Mouse (Mus musculus): ENCODE measurements around the gene Cdc42ep4.

Gene Cdc42ep4

DNA sequence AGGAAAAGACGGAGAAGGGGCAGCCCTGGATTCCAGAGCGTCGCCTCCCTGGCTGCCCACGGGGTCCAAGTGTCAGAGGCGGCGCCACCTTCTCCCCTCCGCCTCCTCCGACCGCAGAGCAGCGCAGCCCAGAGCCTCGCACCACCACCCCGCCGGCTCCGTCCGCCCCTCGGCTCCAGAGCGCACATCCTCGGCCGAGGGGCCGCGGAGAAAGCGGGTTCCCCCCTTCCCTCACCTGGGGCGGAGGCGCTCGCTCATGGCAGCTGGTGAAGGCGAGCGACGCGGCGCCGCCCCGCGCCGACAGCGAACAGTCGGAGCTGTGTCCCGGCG, 68.1 kb downstream of the Cdc42ep4 start:
- DNase-seq (ENCODE audit: low spot score in 2 of 2): no peak

DNA sequence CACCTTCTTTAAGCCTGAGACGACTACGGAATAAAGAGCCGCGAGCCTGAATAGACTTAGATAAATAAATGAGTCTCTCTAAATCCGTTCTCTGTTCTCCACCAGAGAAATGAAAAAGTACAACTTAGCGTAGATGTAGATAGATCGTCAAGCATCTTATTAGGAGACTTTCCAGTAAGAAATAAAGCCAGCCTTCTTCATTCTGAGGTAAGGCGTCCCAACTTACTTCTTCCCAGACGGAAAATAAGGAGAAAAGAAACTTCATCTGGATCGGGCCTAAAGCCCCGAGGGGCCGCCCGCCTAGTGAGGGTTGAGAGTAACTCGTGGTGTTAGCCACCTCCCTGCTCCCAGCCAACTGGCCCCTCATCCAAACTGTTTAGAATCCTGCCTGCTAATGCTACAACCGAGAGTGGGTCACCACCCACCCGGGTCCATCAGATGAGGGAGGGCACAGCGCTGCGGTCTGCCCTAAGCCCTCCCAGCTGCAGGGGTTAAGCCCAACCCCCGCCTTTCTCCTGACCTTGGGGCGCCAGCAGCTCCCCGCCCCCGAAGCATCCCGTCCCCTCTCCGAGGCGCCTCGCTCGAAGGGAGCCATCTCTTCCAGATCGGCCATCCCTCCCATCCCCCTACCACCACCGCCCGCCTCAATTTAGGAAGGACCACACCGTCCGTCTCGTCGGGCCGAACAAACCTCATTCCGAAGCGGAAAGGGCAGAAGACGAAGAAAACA, 68.6 kb downstream of the Cdc42ep4 start:
- DNase-seq (ENCODE audit: low spot score in 2 of 2): peak in 1 of 2 experiments; percentile 15

DNA sequence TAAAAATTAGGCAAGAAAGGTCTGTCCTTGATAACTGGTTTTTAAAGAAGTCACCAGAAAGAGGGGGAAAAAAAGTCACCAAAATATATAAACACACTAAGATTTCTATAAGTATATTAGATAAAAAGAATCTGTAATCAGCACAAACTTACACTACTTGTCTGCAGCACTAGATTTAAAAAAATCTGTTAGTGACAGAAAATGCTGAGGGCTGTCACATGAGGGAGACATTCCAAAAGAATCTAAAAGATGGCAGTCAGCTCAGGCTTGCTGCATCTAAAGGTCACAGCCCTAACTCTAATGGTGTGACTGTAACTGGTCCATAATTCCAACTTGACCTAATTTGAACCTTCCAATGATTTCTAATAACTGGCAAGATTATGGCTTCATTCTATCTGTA, 69.7 kb downstream of the Cdc42ep4 start:
- no peak for DNase-seq (ENCODE audit: low spot score in 2 of 2)

DNA sequence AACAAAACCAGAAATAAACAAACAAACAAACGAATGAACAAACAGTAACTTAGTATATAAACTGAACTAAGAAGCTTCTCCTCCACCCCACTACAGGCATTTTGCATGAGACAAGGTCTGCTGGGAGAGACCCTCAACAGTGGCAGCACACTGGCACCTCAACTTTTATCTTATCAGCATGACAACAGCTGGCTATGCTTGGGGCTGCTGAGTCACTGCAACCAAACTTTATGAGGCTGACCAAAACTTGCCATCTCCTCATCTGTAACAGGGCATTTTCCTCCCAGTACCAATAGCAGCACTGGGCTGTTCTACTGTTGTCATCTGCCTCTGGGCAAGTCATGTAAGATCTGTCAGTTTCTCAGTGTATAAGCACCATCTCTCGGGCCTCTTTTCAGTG, 70.7 kb downstream of the Cdc42ep4 start:
- no peak for DNase-seq (ENCODE audit: low spot score in 2 of 2)

DNA sequence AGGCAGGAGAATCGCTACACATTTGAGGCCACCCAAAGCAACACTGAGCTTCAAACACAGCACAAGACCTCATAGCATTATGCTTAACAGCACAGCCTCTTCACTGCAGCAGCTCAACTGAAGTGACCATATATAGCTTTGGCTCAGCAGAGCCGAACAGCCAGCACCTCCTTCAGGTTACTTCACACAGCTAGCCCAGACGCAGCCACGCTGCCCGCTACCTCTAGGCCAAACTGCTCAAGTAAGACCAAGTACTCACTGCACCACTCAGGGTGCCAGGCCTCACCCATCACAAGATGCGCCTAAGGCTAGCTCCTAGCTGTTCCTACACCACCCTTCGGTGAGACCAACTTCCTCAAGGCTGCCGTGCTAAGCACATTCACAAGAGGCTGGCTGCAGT, 73.3 kb downstream of the Cdc42ep4 start:
- DNase-seq (ENCODE audit: low spot score in 2 of 2): no peak

DNA sequence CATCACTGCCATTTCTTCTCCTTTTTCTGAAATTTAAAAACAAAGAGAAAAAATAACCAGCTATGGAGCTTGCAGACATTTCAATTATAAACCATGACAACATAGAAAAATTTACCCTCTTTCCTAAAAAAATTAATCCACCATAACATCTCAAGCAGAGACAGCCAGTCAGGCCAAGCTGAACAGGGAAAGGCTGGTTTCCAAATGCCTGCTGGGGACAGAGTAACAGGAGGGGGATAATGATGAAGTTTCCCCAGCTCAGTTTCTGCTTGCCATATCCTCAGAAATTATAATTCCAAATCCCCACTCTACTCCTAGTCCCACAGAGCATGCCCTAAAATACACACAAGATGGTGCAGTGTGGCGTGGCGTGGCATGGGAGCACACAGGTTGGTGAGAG, 74.3 kb downstream of the Cdc42ep4 start:
- DNase-seq (ENCODE audit: low spot score in 2 of 2): no peak
